Mouse (Mus musculus) embryo, embryonic 10 days (tissue): ENCODE results near the gene E130114P18Rik.
A peak's percentile ranks its signal among the peaks of the same experiment; 100 is the strongest.

Experiments used
- DNase-seq: peaks from one replicate; pipeline ENCODE4 v3.0.0-alpha.2; 2015; ENCODE audit warnings: low spot score

E130114P18Rik gene

GRCm38 (mm10) chr4:97752276-97753010, 25.4 kb downstream of the E130114P18Rik start:
- no peak for DNase-seq

- peak; percentile 64 for DNase-seq
These were observed 26.2 kb downstream of the E130114P18Rik start for GRCm38 (mm10) chr4:97751483-97752251.

- peak; percentile 97 for DNase-seq
These were observed 26.8 kb downstream of the E130114P18Rik start for GRCm38 (mm10) chr4:97751030-97751482.

DNA sequence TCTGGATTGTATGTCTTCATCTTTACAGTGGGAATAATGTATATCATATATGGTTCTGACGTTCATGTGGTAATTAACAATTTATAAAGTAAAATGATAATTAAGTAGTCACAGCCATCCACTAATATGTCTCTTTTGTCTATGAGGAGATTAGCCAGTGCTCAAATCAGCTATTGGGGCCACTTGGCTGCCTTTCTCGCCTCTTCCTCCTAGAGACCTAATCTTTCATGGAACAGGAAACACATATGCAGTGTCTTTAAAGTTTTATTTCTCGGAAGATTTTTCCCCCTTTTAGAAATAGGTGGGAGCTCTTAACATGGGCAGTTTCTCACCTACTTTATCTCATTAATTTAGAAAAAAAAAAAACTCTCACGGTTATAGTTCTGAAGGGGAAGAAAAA, 27.5 kb downstream of the E130114P18Rik start:
- no peak for DNase-seq

GRCm38 (mm10) chr4:97746106-97746900, 31.6 kb downstream of the E130114P18Rik start:
- DNase-seq: no peak

DNA sequence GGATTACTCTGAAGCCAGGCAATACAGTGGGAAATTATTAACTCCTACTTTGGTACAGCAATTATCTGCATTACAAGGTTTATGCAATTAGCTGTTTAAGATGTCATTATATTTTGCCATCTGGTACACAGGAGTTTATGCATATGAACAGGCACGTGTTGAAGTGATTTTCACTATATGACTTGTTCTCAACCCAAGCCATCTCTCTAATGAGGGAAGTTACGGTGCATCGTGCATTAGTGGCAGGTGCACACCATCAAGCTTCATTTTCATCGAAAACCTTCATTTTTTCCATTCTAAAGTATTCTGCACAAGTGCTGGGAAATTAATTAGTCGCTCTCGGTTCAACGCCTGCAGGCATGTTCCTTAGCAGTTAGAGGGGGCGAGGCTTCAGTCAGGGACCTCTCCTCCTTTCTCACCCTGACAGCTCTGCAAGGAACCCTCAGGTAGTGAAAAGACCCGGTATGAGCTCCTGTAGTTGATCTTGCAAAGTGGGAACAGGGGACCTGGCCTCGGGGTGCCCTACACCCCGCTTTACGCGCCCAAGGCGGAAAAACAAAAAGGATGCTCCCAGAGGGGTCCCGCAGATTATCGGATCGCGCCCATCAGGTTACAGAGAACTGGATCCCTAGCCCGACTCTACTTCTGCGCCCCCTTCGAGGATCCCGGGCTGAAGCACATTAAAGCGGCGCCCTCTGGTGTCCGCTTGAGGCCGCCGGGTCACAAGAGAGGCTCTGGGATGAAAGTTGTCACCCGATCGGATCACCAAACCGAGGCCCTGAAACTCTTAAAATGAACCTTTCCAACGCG, 32.4 kb downstream of the E130114P18Rik start:
- DNase-seq: peak; percentile 90

DNA sequence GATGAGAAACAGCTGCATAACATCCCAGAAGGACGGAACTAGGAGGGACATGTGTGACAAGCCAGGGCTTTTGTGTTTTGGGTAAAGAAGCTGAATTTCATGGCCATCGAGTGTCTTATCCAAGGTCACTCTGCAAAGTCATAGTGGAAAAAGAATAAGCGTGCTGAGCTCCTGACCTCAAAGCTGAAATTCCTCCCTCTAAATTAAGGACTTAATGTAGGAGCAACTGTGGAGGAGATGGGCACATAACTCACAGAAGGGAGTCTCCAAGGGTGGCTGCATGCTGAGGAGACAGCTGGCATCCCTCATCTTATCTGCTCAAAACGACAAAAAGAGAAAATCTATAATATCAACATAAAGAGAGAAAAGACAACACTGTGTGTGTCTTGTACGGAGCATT, 33.9 kb downstream of the E130114P18Rik start:
- no peak for DNase-seq

DNA sequence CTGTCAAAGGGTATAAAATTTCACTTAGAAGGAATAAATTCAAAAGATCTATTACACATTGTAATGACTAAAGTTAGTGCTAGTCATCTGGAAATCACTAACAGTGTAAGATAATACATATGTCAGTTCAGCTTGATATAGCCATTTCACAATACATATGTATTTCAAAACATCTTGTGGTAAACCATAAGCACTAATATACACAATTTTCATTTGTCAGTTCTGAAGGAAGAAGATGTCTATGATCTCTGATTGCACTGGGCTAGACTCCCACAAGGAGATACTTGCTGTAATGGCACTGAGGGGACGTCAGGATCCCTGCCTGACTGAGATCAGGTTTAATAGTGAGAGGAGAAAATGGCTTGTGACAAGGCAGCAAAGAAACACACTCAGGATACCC, 44.5 kb downstream of the E130114P18Rik start:
- DNase-seq: no peak

DNA sequence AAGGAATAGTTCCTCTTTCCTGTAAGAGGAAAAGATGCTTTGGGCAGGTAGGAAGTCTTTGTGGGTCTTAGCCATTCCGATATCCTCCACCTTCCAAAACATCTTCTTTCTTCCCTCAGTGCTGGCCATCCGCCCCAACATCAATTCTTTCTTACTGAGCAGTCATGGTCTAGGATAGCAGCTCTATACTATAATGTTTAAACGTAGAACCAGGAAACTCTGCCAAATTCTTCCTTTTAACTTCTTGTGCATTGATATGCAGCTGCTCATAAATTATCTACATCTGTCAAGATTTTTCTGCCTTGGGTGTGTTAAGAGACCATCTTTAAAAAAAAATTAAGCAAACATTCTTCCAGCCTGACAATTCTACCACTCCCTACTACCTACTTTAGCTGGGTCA, 47.5 kb downstream of the E130114P18Rik start:
- DNase-seq: no peak

- no peak for DNase-seq
These were observed 47.9 kb downstream of the E130114P18Rik start for GRCm38 (mm10) chr4:97729999-97730398.

DNA sequence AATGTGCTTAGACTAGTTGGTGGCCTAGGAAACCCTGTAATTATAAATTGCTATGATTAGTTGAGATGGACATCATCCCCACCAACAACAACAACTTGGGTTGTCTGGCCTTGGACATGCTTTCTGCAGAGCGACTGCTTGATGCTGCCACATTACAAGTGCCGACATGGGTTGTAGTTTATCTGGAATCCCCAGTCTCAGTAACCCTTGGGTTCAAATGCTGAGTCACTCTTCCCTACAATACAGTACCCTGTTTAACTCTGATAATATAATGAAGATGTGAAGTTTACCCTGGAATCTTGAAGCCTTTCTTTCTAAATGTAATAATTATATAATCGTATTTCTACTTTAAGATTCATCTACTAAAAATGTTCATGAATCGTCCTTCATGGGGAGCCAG, 49.4 kb downstream of the E130114P18Rik start:
- DNase-seq: no peak

GRCm38 (mm10) chr4:97723374-97723773, 54.5 kb downstream of the E130114P18Rik start:
- DNase-seq: no peak

GRCm38 (mm10) chr4:97722666-97723065, 55.2 kb downstream of the E130114P18Rik start:
- DNase-seq: no peak

GRCm38 (mm10) chr4:97714616-97715015, 63.3 kb downstream of the E130114P18Rik start:
- DNase-seq: no peak

GRCm38 (mm10) chr4:97714101-97714615, 63.7 kb downstream of the E130114P18Rik start:
- no peak for DNase-seq

GRCm38 (mm10) chr4:97712547-97712946, 65.3 kb downstream of the E130114P18Rik start:
- peak; percentile 29 for DNase-seq

DNA sequence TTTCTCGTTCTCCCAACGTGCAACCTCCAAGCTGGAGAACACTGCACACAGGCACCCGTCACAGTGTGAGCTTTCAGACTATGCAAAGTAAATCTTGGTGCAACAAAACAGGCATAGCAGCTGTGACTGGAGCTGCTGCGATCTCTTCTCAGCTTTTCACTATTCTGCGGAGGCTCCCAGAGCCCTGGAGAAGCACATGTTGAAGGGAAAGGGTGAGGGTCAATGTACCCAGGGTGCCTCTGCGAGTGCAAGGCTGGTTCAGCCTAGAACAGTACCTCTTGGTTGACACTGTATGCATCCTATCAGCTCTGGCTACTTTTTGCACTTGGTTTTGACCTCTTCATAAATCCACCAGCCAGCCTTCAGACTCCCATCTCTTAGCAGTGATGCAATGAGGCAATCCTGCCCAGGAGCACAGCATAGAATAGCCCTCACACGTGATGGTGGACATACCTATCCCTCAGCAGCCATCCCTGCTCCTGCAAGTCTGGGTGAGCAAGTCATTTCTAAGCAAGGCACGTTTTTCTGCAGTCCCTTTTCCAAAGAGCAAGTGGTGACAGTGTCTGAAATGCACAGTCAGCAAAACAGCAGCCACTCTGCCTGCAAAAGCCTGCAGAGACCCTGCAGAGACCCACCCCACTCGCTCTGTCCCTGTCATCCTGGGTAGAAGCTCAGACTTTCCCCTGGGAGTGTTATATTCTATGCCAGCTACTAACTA, 67.7 kb downstream of the E130114P18Rik start:
- DNase-seq: no peak

GRCm38 (mm10) chr4:97707373-97708152, 70.3 kb downstream of the E130114P18Rik start:
- no peak for DNase-seq

- DNase-seq: no peak
These were observed 80.9 kb downstream of the E130114P18Rik start for GRCm38 (mm10) chr4:97696684-97697615.
